Mouse (Mus musculus) myocyte (in vitro differentiated cells): Measurements from ENCODE around the gene Zc3hc1. TPM values are rescaled to one million over a fixed set of nuclear protein-coding genes. Genes with fewer than 3 reads are reported as not detected.

ENCODE experiments used
- H3K27me3 ChIP-seq: one replicate; pipeline ENCODE4 v1.6.1; 2011; ENCODE audit not compliant: control insufficient read depth, insufficient read depth, insufficient read length
- H3K36me3 ChIP-seq: one replicate; pipeline ENCODE4 v1.6.1; 2011; ENCODE audit not compliant: control insufficient read depth, insufficient read depth
- H3K4me2 ChIP-seq: one replicate; pipeline ENCODE4 v1.6.1; 2011; ENCODE audit warnings: low read depth, control low read depth
- H3K4me3 ChIP-seq: one replicate; pipeline ENCODE4 v1.5.1; 2011; ENCODE audit warnings: mild to moderate bottlenecking, control low read depth, moderate library complexity
- H3K79me2 ChIP-seq: one replicate; pipeline ENCODE4 v1.6.1; 2011; ENCODE audit not compliant: control insufficient read depth, insufficient read depth
- H3ac ChIP-seq: one replicate; pipeline ENCODE4 v1.6.1; 2011; ENCODE audit not compliant: control insufficient read depth, insufficient read length
- CEBPB ChIP-seq: IDR thresholded peaks from 2 replicates; pipeline ENCODE4 v1.6.1; 2011; ENCODE audit warnings: mild to moderate bottlenecking, moderate library complexity; ENCODE audit not compliant: poor library complexity, insufficient read depth, severe bottlenecking
- E2F4 ChIP-seq: IDR thresholded peaks from one replicate; pipeline ENCODE4 v1.6.1; 2011; ENCODE audit warnings: mild to moderate bottlenecking, control low read depth, moderate library complexity; ENCODE audit not compliant: insufficient read depth
- MYOD1 ChIP-seq, 3 experiments: IDR thresholded peaks; one replicate each; pipeline ENCODE4 v1.6.1; 2011; ENCODE audit warnings: control low read depth in 2 of 3, low read depth in 2 of 3, mild to moderate bottlenecking in 2 of 3, moderate library complexity in 1 of 3; ENCODE audit not compliant: insufficient read length in 2 of 3, control insufficient read depth in 1 of 3
- MYOG ChIP-seq, 3 experiments: IDR thresholded peaks; one replicate each; pipeline ENCODE4 v1.6.1; 2011; ENCODE audit warnings: control low read depth in 2 of 3, low read depth in 2 of 3, mild to moderate bottlenecking in 2 of 3; ENCODE audit not compliant: insufficient read length in 2 of 3, control insufficient read depth in 1 of 3, insufficient read depth in 1 of 3
- POLR2A ChIP-seq: IDR thresholded peaks from one replicate; pipeline ENCODE4 v1.6.1; 2011; ENCODE audit warnings: low read depth, mild to moderate bottlenecking, control low read depth, moderate library complexity; ENCODE audit not compliant: insufficient read length
- POLR2AphosphoS2 ChIP-seq: IDR thresholded peaks from one replicate; pipeline ENCODE4 v1.6.1; 2011; ENCODE audit warnings: low read depth, control low read depth; ENCODE audit not compliant: insufficient read length
- REST ChIP-seq: IDR thresholded peaks from one replicate; pipeline ENCODE4 v1.6.1; 2011; ENCODE audit warnings: mild to moderate bottlenecking, control low read depth, moderate library complexity; ENCODE audit not compliant: insufficient read depth, insufficient read length
- SRF ChIP-seq: IDR thresholded peaks from one replicate; pipeline ENCODE4 v1.6.1; 2011; ENCODE audit warnings: low read depth; ENCODE audit not compliant: control insufficient read depth, insufficient read length
- TCF3 ChIP-seq: IDR thresholded peaks from one replicate; pipeline ENCODE4 v1.6.1; 2011; ENCODE audit warnings: low read depth, control low read depth; ENCODE audit not compliant: insufficient read length
- USF1 ChIP-seq: IDR thresholded peaks from one replicate; pipeline ENCODE4 v1.6.1; 2011; ENCODE audit warnings: low read depth, mild to moderate bottlenecking, control low read depth, moderate library complexity
- polyA plus RNA-seq: library from polyadenylated mRNA; unstranded; fragments of >200 nt; fragmentation: generic; extraction: Trizol; gene quantifications from one replicate; pipeline ENCODE4 v1.2.1, GENCODE M21; 2012; ENCODE audit warnings: missing spikeins

Gene Zc3hc1
- polyA plus RNA-seq, 1 experiment: 35.2 TPM

DNA sequence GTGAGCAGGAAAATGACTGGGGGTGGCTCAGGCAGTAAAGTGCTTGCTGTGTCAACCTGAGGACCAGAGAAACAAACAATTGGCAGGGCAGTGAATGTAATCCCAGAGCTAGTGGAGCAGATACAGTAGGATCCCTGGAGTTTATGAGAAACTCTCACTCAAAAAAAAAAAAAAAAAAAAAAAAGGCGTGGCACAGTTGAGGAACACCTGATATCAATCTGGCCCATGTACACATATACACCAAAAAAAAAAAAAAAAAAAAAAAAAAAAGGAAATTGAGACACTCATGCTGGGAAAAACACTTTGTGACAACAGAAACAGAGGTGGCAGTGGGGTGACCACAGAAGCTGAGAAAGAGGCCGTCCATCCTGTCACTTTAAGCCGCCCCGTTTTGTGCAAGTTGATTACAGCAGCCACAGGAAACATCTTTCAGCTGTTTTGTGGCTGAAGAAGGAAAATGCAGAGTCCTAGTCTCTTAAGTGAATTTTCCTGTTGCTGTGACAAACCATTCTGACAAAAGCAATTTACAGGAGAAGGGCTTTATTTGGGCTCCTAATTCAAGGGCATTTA, 64.8 kb downstream of the Zc3hc1 start:
- no peak overlapping the region for H3K4me2 ChIP-seq
- TF ChIP-seq E2F4: no peak
- no peak for TF ChIP-seq POLR2A
- TF ChIP-seq POLR2AphosphoS2: no peak
- no peak for TF ChIP-seq REST
- no peak for TF ChIP-seq MYOD1 (IDR thresholded peaks at IDR 0.05; ENCODE audit: control insufficient read depth in 1 of 3, insufficient read length in 2 of 3, low read depth in 2 of 3)
- TF ChIP-seq CEBPB: no peak
- no peak for TF ChIP-seq USF1
- no peaks in the 10 kb centered on the region for H3K79me2 ChIP-seq
- no peak overlapping the region for H3ac ChIP-seq
- H3K4me3 ChIP-seq: no peak overlapping the region
- no peaks in the 10 kb centered on the region for H3K36me3 ChIP-seq
- no peaks in the 10 kb centered on the region for H3K27me3 ChIP-seq

DNA sequence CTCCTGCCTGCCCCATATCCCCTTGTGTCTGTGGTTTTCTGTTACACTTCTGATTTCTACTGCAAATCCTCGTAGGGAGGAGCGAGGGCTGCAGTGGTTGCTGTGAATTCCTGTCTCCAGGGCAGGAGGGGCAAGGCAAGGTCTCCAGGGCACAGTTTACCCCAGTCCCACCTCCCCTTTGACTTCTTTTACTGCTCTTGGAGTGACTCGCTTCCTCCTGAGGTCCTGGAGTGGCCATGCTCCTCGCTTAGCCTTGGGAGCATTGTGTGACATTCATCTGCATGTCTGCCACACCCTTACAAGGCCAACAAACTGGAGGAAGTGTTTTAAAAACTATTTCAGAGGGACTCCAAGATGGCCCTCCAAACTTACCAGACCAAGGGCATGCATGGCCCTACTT, 69.8 kb downstream of the Zc3hc1 start:
- Histone ChIP-seq H3ac (no peak overlapping the region), H3K4me2 (no peak overlapping the region), H3K36me3 (no peaks in the 10 kb centered on the region), H3K27me3 (no peaks in the 10 kb centered on the region), H3K79me2 (no peaks in the 10 kb centered on the region), H3K4me3 (no peak overlapping the region)
- TF ChIP-seq USF1: no peak
- TF ChIP-seq CEBPB: no peak
- no peak for TF ChIP-seq TCF3

DNA sequence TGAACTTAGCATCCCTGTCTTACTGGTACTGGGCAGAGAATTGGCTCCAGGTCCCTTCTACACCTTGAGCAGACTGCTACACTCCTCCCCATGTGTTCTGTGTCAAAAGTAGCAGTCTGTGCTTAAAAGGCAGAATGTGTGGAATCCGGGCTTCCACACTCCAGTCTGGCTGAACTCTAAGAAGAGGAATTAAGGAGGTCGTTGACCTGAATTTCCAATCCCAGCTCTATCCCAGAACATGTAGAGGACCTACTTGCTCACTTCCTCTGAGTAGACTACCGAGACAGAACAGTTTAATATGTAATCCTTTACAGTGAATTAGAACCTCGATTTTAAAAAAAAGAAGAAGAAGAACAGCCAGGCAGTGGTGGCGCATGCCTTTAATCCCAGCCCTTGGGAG, 71.6 kb downstream of the Zc3hc1 start:
- H3K4me3 ChIP-seq: no peak overlapping the region
- no peaks in the 10 kb centered on the region for H3K79me2 ChIP-seq
- H3ac ChIP-seq: no peak overlapping the region
- TF ChIP-seq MYOD1 (IDR thresholded peaks at IDR 0.05; ENCODE audit: control insufficient read depth in 1 of 3, insufficient read length in 2 of 3, low read depth in 2 of 3): no peak
- no peak for TF ChIP-seq CEBPB
- TF ChIP-seq POLR2A: no peak
- TF ChIP-seq SRF: no peak
- no peak for TF ChIP-seq MYOG (IDR thresholded peaks at IDR 0.05; ENCODE audit: control insufficient read depth in 1 of 3, insufficient read depth in 1 of 3, insufficient read length in 2 of 3, low read depth in 2 of 3)
- H3K36me3 ChIP-seq: no peaks in the 10 kb centered on the region
- H3K4me2 ChIP-seq: no peak overlapping the region
- no peaks in the 10 kb centered on the region for H3K27me3 ChIP-seq

Other genes with a start within 250 kb of the Zc3hc1 start
- gene Ube2h, start 86.5 kb downstream of the Zc3hc1 start, polyA plus RNA-seq: 33.5 TPM
- 49.1 TPM for gene Klhdc10, start 10.8 kb upstream of the Zc3hc1 start, polyA plus RNA-seq
- gene Tmem209, start 118.8 kb upstream of the Zc3hc1 start, polyA plus RNA-seq: 24.3 TPM
- 0.05 TPM for gene Ssmem1, start 118.8 kb upstream of the Zc3hc1 start, polyA plus RNA-seq
- gene Cpa2, start 150.6 kb upstream of the Zc3hc1 start, polyA plus RNA-seq: not detected
- 0.01 TPM for gene Cpa4, start 177.3 kb upstream of the Zc3hc1 start, polyA plus RNA-seq
- gene Cpa5, start 220.0 kb upstream of the Zc3hc1 start, polyA plus RNA-seq: not detected
- 0.29 TPM for gene Cpa1, start 248.2 kb upstream of the Zc3hc1 start, polyA plus RNA-seq